Comparison of ENCODE assay signal across 14 mouse cellular contexts in genomic region chr5:141131906-141132305, GRCm38 (mm10).
"Had no signal": no experiment of that assay in that cellular context is flagged by ENCODE, and none has a peak within 500 bp of the region (broad histone marks: within the 10 kb centered on the region; RNA-seq: fewer than 3 reads in every experiment).

No protein-coding gene starts in this region.

- H3K27me3 ChIP-seq: limb, embryonic 13.5 days; liver, embryonic 15.5 days; midbrain, embryonic 12.5 days; neural tube, embryonic 13.5 days had no signal

- H3K9ac ChIP-seq: limb, embryonic 13.5 days; liver, embryonic 15.5 days; lung, embryonic 14.5 days; midbrain, embryonic 12.5 days; neural tube, embryonic 13.5 days had no signal

- ATAC-seq: midbrain, embryonic 16.5 days had no signal

- H3K4me3 ChIP-seq: limb, embryonic 13.5 days; liver, embryonic 15.5 days; midbrain, embryonic 12.5 days; neural tube, embryonic 13.5 days had no signal

- H3K4me1 ChIP-seq: liver, embryonic 15.5 days; neural tube, embryonic 13.5 days had no signal

- DNase-seq: kidney, adult 11 months; kidney, adult 9 months; kidney, postnatal 14 days; left cerebral cortex, postnatal 4 days; lung, embryonic 14.5 days; lung, postnatal 10 days; right cerebral cortex, postnatal 25 days; thymus, adult 18-20 months; thymus, postnatal 14 days had no signal

- H3K36me3 ChIP-seq: limb, embryonic 13.5 days; liver, embryonic 15.5 days; midbrain, embryonic 12.5 days; neural tube, embryonic 13.5 days had no signal

- H3K9me3 ChIP-seq: limb, embryonic 13.5 days; liver, embryonic 15.5 days; midbrain, embryonic 12.5 days; neural tube, embryonic 13.5 days had no signal

- H3K27ac ChIP-seq: limb, embryonic 13.5 days; liver, embryonic 15.5 days; midbrain, embryonic 12.5 days; neural tube, embryonic 13.5 days had no signal

- H3K4me2 ChIP-seq: limb, embryonic 13.5 days; liver, embryonic 15.5 days; lung, embryonic 14.5 days; midbrain, embryonic 12.5 days; neural tube, embryonic 13.5 days had no signal
